Mouse (Mus musculus) ES-Bruce4 (cell line): ENCODE measurements around the gene Lrr1. TPM values are rescaled to one million over a fixed set of nuclear protein-coding genes. Genes with fewer than 3 reads are reported as not detected.
A peak's percentile ranks its signal among the peaks of the same experiment; 100 is the strongest.

Experiments
- H3K27ac ChIP-seq: 2 replicates; pipeline ENCODE4 v1.5.1; 2012; ENCODE audit warnings: low read length, inconsistent platforms; ENCODE audit not compliant: insufficient read depth
- H3K27me3 ChIP-seq: 2 replicates; pipeline ENCODE4 v1.6.1; 2012; ENCODE audit warnings: mild to moderate bottlenecking, low read length, inconsistent platforms; ENCODE audit not compliant: control insufficient read depth, poor library complexity, insufficient read depth, severe bottlenecking
- H3K36me3 ChIP-seq: 2 replicates; pipeline ENCODE4 v1.6.1; 2012; ENCODE audit warnings: inconsistent platforms, mild to moderate bottlenecking, low read length, moderate library complexity; ENCODE audit not compliant: control insufficient read depth, poor library complexity, insufficient read depth, severe bottlenecking
- H3K4me1 ChIP-seq: one replicate; pipeline ENCODE4 v1.8.1; 2011; ENCODE audit warnings: low read length; ENCODE audit not compliant: control insufficient read depth, insufficient read depth
- H3K4me3 ChIP-seq: 2 replicates; pipeline ENCODE4 v1.5.1; 2011; ENCODE audit warnings: low read depth, mild to moderate bottlenecking, low read length
- H3K9ac ChIP-seq: 2 replicates; pipeline ENCODE4 v1.6.1; 2012; ENCODE audit warnings: low read depth, mild to moderate bottlenecking, inconsistent platforms; ENCODE audit not compliant: poor library complexity, severe bottlenecking
- H3K9me3 ChIP-seq: replicated peaks from 2 replicates; pipeline ENCODE4 v1.6.1; 2012; ENCODE audit warnings: mild to moderate bottlenecking, low read length, inconsistent platforms; ENCODE audit not compliant: control insufficient read depth, poor library complexity, insufficient read depth, severe bottlenecking
- CTCF ChIP-seq: IDR thresholded peaks from one replicate; pipeline ENCODE4 v1.8.1; 2011; ENCODE audit warnings: low read depth, low read length
- EP300 ChIP-seq: IDR thresholded peaks from 2 replicates; pipeline ENCODE4 v1.6.1; 2011; ENCODE audit warnings: low read depth, low read length; ENCODE audit not compliant: insufficient read depth
- POLR2A ChIP-seq: IDR thresholded peaks from one replicate; pipeline ENCODE4 v1.8.1; 2011; ENCODE audit warnings: low read length; ENCODE audit not compliant: insufficient read depth
- polyA plus RNA-seq: library from polyadenylated mRNA; stranded (reverse); fragments of >200 nt; gene quantifications from 2 replicates; pipeline ENCODE4 v1.2.4, GENCODE M21; 2011; ENCODE audit warnings: low read depth; ENCODE audit not compliant: missing spikeins, insufficient read depth, insufficient read length

Lrr1 gene
- polyA plus RNA-seq, 1 experiment = 7.5 TPM

DNA sequence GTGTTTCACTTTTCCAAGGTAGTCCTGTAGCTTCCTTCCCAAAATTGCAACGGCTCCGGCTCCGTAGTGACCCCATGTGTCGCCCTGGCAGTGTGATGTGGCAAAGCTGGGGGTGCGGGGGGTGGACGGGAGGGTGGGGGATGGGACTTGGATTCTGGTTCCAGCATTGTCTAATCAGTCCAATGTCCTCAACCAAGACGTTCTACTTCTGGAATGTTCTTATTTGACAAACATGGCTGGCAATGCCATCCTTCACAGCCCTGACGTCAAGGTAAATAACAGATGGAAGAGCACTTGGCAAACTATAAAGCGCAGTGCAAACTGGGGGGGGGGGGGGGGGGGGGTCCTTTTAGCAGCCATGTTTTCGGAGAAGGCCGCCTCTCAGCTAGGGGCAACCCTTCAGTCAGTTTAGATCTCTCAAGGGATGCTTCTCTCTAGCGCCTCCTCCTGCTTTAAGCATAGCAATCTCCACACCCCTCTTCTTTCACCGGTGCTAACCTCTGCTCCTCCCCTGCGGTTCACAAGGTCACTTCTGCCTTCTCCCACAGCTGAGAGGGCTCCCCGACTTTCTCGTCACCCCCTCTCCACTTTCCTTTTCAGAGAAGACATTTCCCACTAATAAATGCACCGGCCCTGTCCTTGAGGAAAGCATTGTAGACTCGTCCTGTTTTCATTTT, 38.8 kb upstream of the Lrr1 start:
- H3K9me3 ChIP-seq = no peaks in the 10 kb centered on the region
- H3K36me3 ChIP-seq = no peaks in the 10 kb centered on the region
- H3K9ac ChIP-seq = no peak overlapping the region
- H3K4me3 ChIP-seq = no peak overlapping the region
- no peaks in the 10 kb centered on the region for H3K27me3 ChIP-seq
- H3K4me1 ChIP-seq = no peaks in the 10 kb centered on the region
- no peak overlapping the region for H3K27ac ChIP-seq
- TF ChIP-seq CTCF (peak; percentile 17), EP300 (no peak), POLR2A (no peak)

DNA sequence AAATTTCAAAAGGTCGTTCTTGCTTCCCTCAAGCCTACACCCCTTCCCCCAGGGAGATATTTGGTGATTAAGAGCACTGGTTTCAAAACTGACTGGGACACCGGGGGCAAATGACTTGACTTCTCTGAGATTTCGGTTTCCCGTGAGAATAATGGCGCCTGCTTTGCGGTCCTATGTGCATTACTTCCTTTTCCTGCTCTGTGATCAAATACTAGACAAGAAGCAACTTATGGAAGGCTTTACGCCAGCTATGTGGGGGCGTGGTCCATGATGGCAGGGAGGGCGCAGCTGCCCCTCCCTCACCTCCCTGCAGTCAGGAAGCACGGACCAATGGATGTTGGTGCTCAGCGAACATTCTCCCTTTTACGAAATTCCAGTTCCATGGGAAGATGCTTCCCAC, 38.1 kb upstream of the Lrr1 start:
- no peaks in the 10 kb centered on the region for H3K27me3 ChIP-seq
- no peak for TF ChIP-seq POLR2A
- TF ChIP-seq CTCF = no peak
- no peak for TF ChIP-seq EP300

DNA sequence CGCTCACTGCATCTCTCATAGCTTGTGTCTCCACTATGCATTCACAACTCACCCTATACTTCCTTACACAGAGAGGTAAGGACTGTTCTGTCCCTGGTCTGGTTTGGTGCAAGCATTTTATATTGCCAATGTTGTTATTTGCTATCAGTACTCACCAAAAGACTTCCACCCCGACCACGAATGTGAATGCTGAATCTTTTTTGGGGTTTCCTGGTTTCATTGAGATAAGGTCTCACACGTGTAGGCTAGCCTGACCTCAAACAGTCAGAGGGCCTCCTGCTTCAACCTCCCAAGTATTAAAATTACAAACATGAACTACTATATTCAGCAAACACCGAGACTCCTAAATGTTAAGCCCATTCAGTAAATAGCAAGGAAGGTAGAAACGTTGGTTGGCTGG, 37.3 kb upstream of the Lrr1 start:
- Histone ChIP-seq H3K9me3 (no peaks in the 10 kb centered on the region), H3K27me3 (no peaks in the 10 kb centered on the region), H3K9ac (no peak overlapping the region), H3K4me1 (no peaks in the 10 kb centered on the region), H3K4me3 (no peak overlapping the region), H3K36me3 (no peaks in the 10 kb centered on the region), H3K27ac (no peak overlapping the region)
- TF ChIP-seq POLR2A (no peak), EP300 (no peak), CTCF (no peak)

More for the DNA sequence above, 38.1 kb upstream of the Lrr1 start:
- H3K36me3 ChIP-seq = no peaks in the 10 kb centered on the region
- no peak overlapping the region for H3K9ac ChIP-seq
- no peak overlapping the region for H3K27ac ChIP-seq
- no peak overlapping the region for H3K4me3 ChIP-seq
- no peaks in the 10 kb centered on the region for H3K4me1 ChIP-seq
- H3K9me3 ChIP-seq = no peaks in the 10 kb centered on the region

DNA sequence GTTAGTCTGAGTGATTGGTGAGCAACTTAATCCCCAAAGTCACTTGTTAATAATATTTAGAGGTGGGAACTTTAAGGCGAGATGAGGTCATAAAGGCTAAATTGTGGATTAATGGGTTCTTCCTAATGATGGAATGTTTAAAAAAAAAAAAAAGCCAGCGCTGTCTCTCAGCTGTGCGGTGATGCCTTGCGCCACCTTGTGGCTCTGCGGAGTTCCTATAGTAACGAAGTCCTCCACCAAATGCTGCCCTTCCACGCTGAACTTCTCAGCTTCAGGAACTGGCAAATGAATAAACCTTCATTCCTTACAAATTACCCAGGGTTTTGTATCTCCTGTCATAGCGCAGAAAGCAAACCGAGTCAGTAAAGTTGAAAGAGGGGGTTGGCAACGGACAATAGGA, 36.6 kb upstream of the Lrr1 start:
- no peak for TF ChIP-seq EP300
- no peak for TF ChIP-seq POLR2A
- TF ChIP-seq CTCF = peak; percentile 79
- Histone ChIP-seq H3K4me1 (no peaks in the 10 kb centered on the region), H3K27me3 (no peaks in the 10 kb centered on the region), H3K36me3 (no peaks in the 10 kb centered on the region), H3K4me3 (no peak overlapping the region), H3K9me3 (no peaks in the 10 kb centered on the region), H3K27ac (no peak overlapping the region), H3K9ac (no peak overlapping the region)

DNA sequence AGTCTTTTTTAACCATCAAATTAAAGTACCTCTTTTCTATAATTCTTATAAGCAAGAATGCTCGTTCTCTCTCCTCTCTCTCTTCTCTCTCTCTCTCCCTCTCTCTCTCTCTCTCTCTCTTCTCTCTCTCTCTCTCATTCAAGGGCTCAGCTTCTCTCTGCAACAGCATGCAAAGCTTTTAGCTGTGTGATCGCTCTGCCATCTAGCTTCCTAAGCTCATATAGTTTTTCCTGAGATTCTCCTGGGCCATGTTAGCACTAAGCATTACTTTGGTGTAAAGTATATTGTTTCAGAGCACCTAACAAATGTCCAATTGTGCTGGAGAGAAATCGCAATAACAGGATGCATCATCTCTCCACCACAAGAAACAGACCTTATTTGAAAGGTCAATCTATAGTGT, 29.4 kb upstream of the Lrr1 start:
- H3K9me3 ChIP-seq = no peaks in the 10 kb centered on the region
- no peak overlapping the region for H3K9ac ChIP-seq
- no peak overlapping the region for H3K4me3 ChIP-seq
- no peak for TF ChIP-seq POLR2A
- no peak for TF ChIP-seq EP300
- no peak for TF ChIP-seq CTCF
- H3K36me3 ChIP-seq = no peaks in the 10 kb centered on the region
- no peak overlapping the region for H3K27ac ChIP-seq
- H3K27me3 ChIP-seq = no peaks in the 10 kb centered on the region
- H3K4me1 ChIP-seq = no peaks in the 10 kb centered on the region

DNA sequence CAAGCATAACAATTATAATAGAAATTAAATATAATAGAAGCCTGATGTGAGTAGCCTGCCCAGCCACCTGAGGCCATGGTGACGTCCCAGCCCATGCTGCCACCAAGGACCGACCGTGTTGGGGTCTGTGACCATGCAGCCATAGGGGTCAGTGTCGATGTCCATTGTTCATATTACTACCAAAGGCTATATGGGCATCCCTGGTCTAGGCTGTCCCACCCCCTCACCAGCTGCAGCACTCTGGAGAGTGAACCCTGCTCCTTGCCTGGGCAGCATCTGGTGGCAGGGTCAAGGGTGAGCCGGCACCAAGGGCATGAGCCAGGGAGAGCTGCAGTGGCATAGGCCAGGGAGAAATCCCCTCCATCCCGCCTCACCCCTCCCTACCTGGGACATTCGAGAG, 28.8 kb upstream of the Lrr1 start:
- no peak overlapping the region for H3K27ac ChIP-seq
- no peaks in the 10 kb centered on the region for H3K9me3 ChIP-seq
- no peaks in the 10 kb centered on the region for H3K27me3 ChIP-seq
- H3K9ac ChIP-seq = no peak overlapping the region
- TF ChIP-seq EP300 = no peak
- TF ChIP-seq POLR2A = no peak
- TF ChIP-seq CTCF = no peak
- H3K4me1 ChIP-seq = no peaks in the 10 kb centered on the region
- H3K4me3 ChIP-seq = no peak overlapping the region
- H3K36me3 ChIP-seq = no peaks in the 10 kb centered on the region
